16 mouse cellular contexts compared by ENCODE assay signal in the genomic region with DNA sequence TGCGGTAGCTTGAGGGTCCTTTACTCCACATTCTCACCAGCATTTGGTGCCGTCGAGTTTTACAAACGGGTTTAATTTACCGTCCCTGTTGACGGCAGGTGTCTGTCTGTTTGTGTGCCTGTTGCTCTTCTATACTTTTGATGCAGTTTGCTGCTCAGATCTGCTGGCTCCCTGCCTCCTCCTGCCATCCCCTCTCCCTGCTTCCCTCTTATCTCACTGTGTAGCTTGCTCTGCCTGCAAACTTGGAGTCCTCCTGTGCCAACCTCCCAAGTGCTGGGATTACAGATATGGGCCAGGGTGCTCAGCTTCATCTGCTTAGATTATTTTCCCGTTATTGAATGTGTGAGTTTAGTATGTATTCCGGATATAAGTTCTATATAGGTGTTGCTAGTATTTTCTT. TPM values are rescaled to one million over a fixed set of nuclear protein-coding genes. Genes with fewer than 3 reads are reported as not detected.
DNase-seq lines count a peak whose midpoint lies in the region; ATAC-seq lines count a peak whose summit lies in the region.
"Had no signal": no experiment of that assay in that cellular context is flagged by ENCODE, and none has a peak within 500 bp of the region (broad histone marks: within the 10 kb centered on the region; RNA-seq: fewer than 3 reads in every experiment).

No protein-coding gene starts in this region.

- H3K4me2 ChIP-seq in liver, embryonic 16.5 days (ENCODE audit: low read depth, low read length): peak overlapping the region; percentile 71
- no peak overlapping the region for H3K4me2 ChIP-seq in hindbrain, embryonic 12.5 days (replicated peaks)
- H3K4me2 ChIP-seq: embryonic facial prominence, embryonic 15.5 days; hindbrain, embryonic 13.5 days had no signal

- H3K9me3 ChIP-seq in liver, embryonic 16.5 days (replicated peaks; ENCODE audit: control insufficient read depth, low read length): no peaks in the 10 kb centered on the region
- H3K9me3 ChIP-seq in hindbrain, embryonic 12.5 days (replicated peaks): no peaks in the 10 kb centered on the region
- H3K9me3 ChIP-seq: embryonic facial prominence, embryonic 15.5 days; hindbrain, embryonic 13.5 days had no signal

- H3K27me3 ChIP-seq in liver, embryonic 16.5 days (ENCODE audit: control insufficient read depth, insufficient read depth, low read depth, low read length): no peaks in the 10 kb centered on the region
- H3K27me3 ChIP-seq in hindbrain, embryonic 12.5 days: no peaks in the 10 kb centered on the region
- H3K27me3 ChIP-seq: embryonic facial prominence, embryonic 15.5 days; hindbrain, embryonic 13.5 days had no signal

- peak; percentile 36 for DNase-seq in adrenal gland, adult 2 months
- no peak for DNase-seq in adrenal gland, postnatal 10 days
- peak; percentile 39 for DNase-seq in testis, postnatal 14 days (ENCODE audit: low spot score)
- no peak for DNase-seq in testis, postnatal 10 days (ENCODE audit: low spot score)
- DNase-seq in layer of hippocampus, adult 18-20 months (ENCODE audit: low spot score in 2 of 2): no peak
- no peak for DNase-seq in layer of hippocampus, adult 8-10 months (ENCODE audit: low spot score in 2 of 2)
- DNase-seq: forebrain, postnatal 0 days; gastrocnemius, postnatal 25 days; kidney, postnatal 25 days had no signal

- WGBS in liver, embryonic 16.5 days (ENCODE audit: insufficient replicate concordance): 37% methylated on average over 8 of the region's 8 CpGs
- 91% methylated on average over 8 of the region's 8 CpGs for WGBS in hindbrain, embryonic 12.5 days

- peaks cover 13% of the 10 kb centered on the region for H3K36me3 ChIP-seq in liver, embryonic 16.5 days (ENCODE audit: control insufficient read depth, insufficient read depth)
- H3K36me3 ChIP-seq in hindbrain, embryonic 12.5 days: 0 out of 2 replicates have a peak, but pooled peaks cover 5% of the 10 kb centered on the region

- H3K9ac ChIP-seq in liver, embryonic 16.5 days (ENCODE audit: low read depth, low read length): peak overlapping the region; percentile 99
- H3K9ac ChIP-seq in hindbrain, embryonic 12.5 days: no peak overlapping the region
- H3K9ac ChIP-seq: embryonic facial prominence, embryonic 15.5 days; forebrain, postnatal 0 days; hindbrain, embryonic 13.5 days had no signal

- peak overlapping the region; percentile 98 for H3K27ac ChIP-seq in liver, embryonic 16.5 days (ENCODE audit: low read length)
- no peak overlapping the region for H3K27ac ChIP-seq in hindbrain, embryonic 12.5 days
- H3K27ac ChIP-seq: embryonic facial prominence, embryonic 15.5 days; hindbrain, embryonic 13.5 days; left cerebral cortex, adult 2 months had no signal

- H3K4me1 ChIP-seq in liver, embryonic 16.5 days (ENCODE audit: control insufficient read depth, low read depth, low read length): peaks cover 42% of the 10 kb centered on the region
- H3K4me1 ChIP-seq in hindbrain, embryonic 12.5 days: peaks cover 22% of the 10 kb centered on the region

- peak overlapping the region; percentile 98 for H3K4me3 ChIP-seq in liver, embryonic 16.5 days (ENCODE audit: low read depth, low read length)
- H3K4me3 ChIP-seq in hindbrain, embryonic 12.5 days: no peak overlapping the region
- H3K4me3 ChIP-seq: embryonic facial prominence, embryonic 15.5 days; hindbrain, embryonic 13.5 days; left cerebral cortex, adult 2 months had no signal

- ATAC-seq in liver, embryonic 16.5 days (ENCODE audit: low read depth): peak; percentile 28
- no peak for ATAC-seq in hindbrain, embryonic 12.5 days (ENCODE audit: low FRiP score)
- ATAC-seq: forebrain, postnatal 0 days; intestine, postnatal 0 days had no signal

RNA-seq across cellular contexts. Expression of a gene that starts 3.5 kb away (rescaled TPM):
- total RNA-seq in adrenal gland, adult 2 months (2021): 100 to 1,000 TPM; 108 to 127 TPM
- polyA plus RNA-seq in adrenal gland, adult 2 months (2012; rRNA removed): 123 and 132 TPM in 2 replicates
- 100 to 1,000 TPM in 1 of 2 experiments, 10 to 100 TPM in 1; 85.9 to 107 TPM for total RNA-seq in adrenal gland, postnatal 10 days (2021)
- polyA plus RNA-seq in liver, embryonic 16.5 days (2015; fragmentation: Nextera tagmentation; extraction: Ambion mirVana): 72.1 and 76.1 TPM in 2 replicates
- total RNA-seq in layer of hippocampus, adult 18-20 months (2021): 10 to 100 TPM; 58.1 to 59.3 TPM
- total RNA-seq in layer of hippocampus, adult 8-10 months (2022): 10 to 100 TPM; 53.7 to 60.8 (median 57.4) TPM
- polyA plus RNA-seq in hindbrain, embryonic 12.5 days (2016; fragmentation: Nextera tagmentation; extraction: Ambion mirVana): 92.1 and 95.5 TPM in 2 replicates

RNA-seq across cellular contexts. Expression of a gene that starts 3.7 kb away (rescaled TPM):
- total RNA-seq in adrenal gland, adult 2 months (2021): 10 to 100 TPM; 22.1 to 23.7 TPM
- 27.2 and 28.3 TPM in 2 replicates for polyA plus RNA-seq in adrenal gland, adult 2 months (2012; rRNA removed)
- total RNA-seq in adrenal gland, postnatal 10 days (2021): 10 to 100 TPM; 17.9 to 21.0 TPM
- 13.1 and 14.3 TPM in 2 replicates for polyA plus RNA-seq in liver, embryonic 16.5 days (2015; fragmentation: Nextera tagmentation; extraction: Ambion mirVana)
- total RNA-seq in layer of hippocampus, adult 18-20 months (2021): 10 to 100 TPM; 26.2 to 29.4 TPM
- total RNA-seq in layer of hippocampus, adult 8-10 months (2022): 10 to 100 TPM; 25.6 to 35.2 (median 27.4) TPM
- 51.3 and 59.3 TPM in 2 replicates for polyA plus RNA-seq in hindbrain, embryonic 12.5 days (2016; fragmentation: Nextera tagmentation; extraction: Ambion mirVana)

RNA-seq across cellular contexts. Expression of a gene that starts 48.3 kb away (rescaled TPM):
- under 1 TPM in 1 of 2 experiments, not detected in 1; 0.75 TPM for total RNA-seq in adrenal gland, adult 2 months (2021)
- polyA plus RNA-seq in adrenal gland, adult 2 months (2012; rRNA removed): 0.16 TPM in 1 of 2 replicates, not detected in the other
- total RNA-seq in adrenal gland, postnatal 10 days (2021): 10 to 100 TPM; 19.2 to 41.7 TPM
- 46.0 and 53.4 TPM in 2 replicates for polyA plus RNA-seq in liver, embryonic 16.5 days (2015; fragmentation: Nextera tagmentation; extraction: Ambion mirVana)
- not detected for total RNA-seq in layer of hippocampus, adult 18-20 months (2021)
- not detected for total RNA-seq in layer of hippocampus, adult 8-10 months (2022)
- polyA plus RNA-seq in hindbrain, embryonic 12.5 days (2016; fragmentation: Nextera tagmentation; extraction: Ambion mirVana): 0.65 and 0.68 TPM in 2 replicates
- total RNA-seq: gastrocnemius, postnatal 25 days; left cerebral cortex, adult 2 months; monocyte, adult 5-6 weeks had no signal

RNA-seq across cellular contexts. Expression of a gene that starts 50.0 kb away (rescaled TPM):
- 100 to 1,000 TPM; 476 to 520 TPM for total RNA-seq in adrenal gland, adult 2 months (2021)
- 336 and 366 TPM in 2 replicates for polyA plus RNA-seq in adrenal gland, adult 2 months (2012; rRNA removed)
- total RNA-seq in adrenal gland, postnatal 10 days (2021): 100 to 1,000 TPM; 351 to 364 TPM
- polyA plus RNA-seq in liver, embryonic 16.5 days (2015; fragmentation: Nextera tagmentation; extraction: Ambion mirVana): 181 and 197 TPM in 2 replicates
- total RNA-seq in layer of hippocampus, adult 18-20 months (2021): 100 to 1,000 TPM; 275 to 276 TPM
- 100 to 1,000 TPM; 261 to 360 (median 306) TPM for total RNA-seq in layer of hippocampus, adult 8-10 months (2022)
- 276 and 280 TPM in 2 replicates for polyA plus RNA-seq in hindbrain, embryonic 12.5 days (2016; fragmentation: Nextera tagmentation; extraction: Ambion mirVana)

Comparison
In these comparisons a context has a peak if more than half of its experiments do, and no peak if none do; other contexts are left out.
1. DNase-seq: peak in adrenal gland, adult 2 months (single experiment) and testis, postnatal 14 days (single experiment); none in adrenal gland, postnatal 10 days (single experiment), testis, postnatal 10 days (single experiment), layer of hippocampus, adult 18-20 months (0 of 2) and layer of hippocampus, adult 8-10 months (0 of 2).
2. RNA of a gene that starts 48.3 kb away (total RNA-seq): 19.2 to 41.7 TPM in adrenal gland, postnatal 10 days; 0.75 TPM in adrenal gland, adult 2 months, not detected in layer of hippocampus, adult 18-20 months and not detected in layer of hippocampus, adult 8-10 months; every median in the first group is over 10 times any median in the second.